Mouse (Mus musculus) midbrain, embryonic 16.5 days (tissue): ENCODE data around the gene Gpatch2l. TPM values are rescaled to one million over a fixed set of nuclear protein-coding genes. Genes with fewer than 3 reads are reported as not detected.

ENCODE experiments used
- ATAC-seq: fragments of 200-750 bp; cut with Nextera tagmentation; 2 replicates; pipeline ENCODE4 v1.8.0; 2017; ENCODE audit warnings: moderate TSS enrichment
- H3K27ac ChIP-seq: fragments of 300-500 bp; sonication (generic); 2 replicates; pipeline ENCODE4 v1.5.1; 2014; ENCODE audit warnings: mild to moderate bottlenecking, low read length, mixed read lengths
- H3K27me3 ChIP-seq: fragments of 300-500 bp; sonication (generic); 2 replicates; pipeline ENCODE4 v1.6.1; 2014; ENCODE audit warnings: low read depth, low read length, mixed read lengths; ENCODE audit not compliant: control insufficient read depth, insufficient read depth
- H3K36me3 ChIP-seq: fragments of 300-500 bp; sonication (generic); 2 replicates; pipeline ENCODE4 v1.6.1; 2014; ENCODE audit warnings: mild to moderate bottlenecking, low read length, moderate library complexity, mixed read lengths; ENCODE audit not compliant: control insufficient read depth, insufficient read depth
- H3K4me1 ChIP-seq: fragments of 300-500 bp; sonication (generic); 2 replicates; pipeline ENCODE4 v1.6.1; 2014; ENCODE audit warnings: mild to moderate bottlenecking, low read length, mixed read lengths; ENCODE audit not compliant: control insufficient read depth, insufficient read depth
- H3K4me2 ChIP-seq: fragments of 300-500 bp; sonication (generic); 2 replicates; pipeline ENCODE4 v1.6.1; 2014; ENCODE audit warnings: mild to moderate bottlenecking, low read length, mixed read lengths
- H3K4me3 ChIP-seq: fragments of 300-500 bp; sonication (generic); 2 replicates; pipeline ENCODE4 v1.5.1; 2014; ENCODE audit warnings: low read depth, mild to moderate bottlenecking, low read length, moderate library complexity, mixed read lengths
- H3K9ac ChIP-seq: fragments of 300-500 bp; sonication (generic); 2 replicates; pipeline ENCODE4 v1.6.1; 2014; ENCODE audit warnings: low read depth, low read length, mixed read lengths
- H3K9me3 ChIP-seq: fragments of 300-500 bp; sonication (generic); replicated peaks from 2 replicates; pipeline ENCODE4 v1.6.1; 2014; ENCODE audit warnings: mild to moderate bottlenecking, low read length, mixed read lengths; ENCODE audit not compliant: control insufficient read depth, poor library complexity, severe bottlenecking
- WGBS: fragments of 180-500 bp; shearing (Covaris S2); extraction: QIAGEN DNeasy Blood & Tissue Kit; methylation state at CpG from one replicate; pipeline ENCODE4 v1.1.7; 2014; 5-methylcytosine and 5-hydroxymethylcytosine counted together
- polyA plus RNA-seq: library from polyadenylated mRNA; unstranded; fragments of >200 nt; fragmentation: Nextera tagmentation; extraction: Ambion mirVana; gene quantifications from 2 replicates; pipeline ENCODE4 v1.2.1, GENCODE M21; 2015

Gpatch2l gene
- 30.3 and 34.9 TPM in 2 replicates for polyA plus RNA-seq

- peak within 1 kb of the TSS; percentile 99 for H3K4me2 ChIP-seq
- H3K9me3 ChIP-seq = no peaks in the 10 kb centered on the region
- peaks cover 9% of the 10 kb centered on the region; the same call in 1 of the 2 replicates for H3K36me3 ChIP-seq
- peaks cover 39% of the 10 kb centered on the region for H3K4me1 ChIP-seq
- WGBS = under 1% methylated on average over 54 of the region's 58 CpGs
- peak; percentile 99 for ATAC-seq
- H3K27ac ChIP-seq = peak within 1 kb of the TSS; percentile 86
- peak within 1 kb of the TSS; percentile 84 for H3K4me3 ChIP-seq
- H3K27me3 ChIP-seq = no peaks in the 10 kb centered on the region
- peak within 1 kb of the TSS; percentile 89 for H3K9ac ChIP-seq
These were observed at the start of gene Gpatch2l for GRCm38 (mm10) chr12:86241604-86242536. Gene Gpatch2l (plus strand): TSS chr12:86241858.

GRCm38 (mm10) chr12:86192036-86192449 lies 49.6 kb upstream of the Gpatch2l start:
- Histone ChIP-seq H3K4me2 (peak overlapping the region; percentile 21; the same call in 1 of the 2 replicates), H3K4me1 (peaks cover 7% of the 10 kb centered on the region; the same call in 1 of the 2 replicates), H3K9me3 (no peaks in the 10 kb centered on the region), H3K27me3 (no peaks in the 10 kb centered on the region), H3K27ac (no peak overlapping the region), H3K36me3 (no peaks in the 10 kb centered on the region), H3K9ac (0 out of 2 replicates have a peak overlapping the region, but pooled peaks have one; percentile 10), H3K4me3 (no peak overlapping the region)
- no peak for ATAC-seq
- WGBS = 27% methylated on average over 15 of the region's 15 CpGs

GRCm38 (mm10) chr12:86196944-86197343 lies 44.7 kb upstream of the Gpatch2l start:
- Histone ChIP-seq H3K4me3 (no peak overlapping the region), H3K4me1 (peaks cover 5% of the 10 kb centered on the region; the same call in 1 of the 2 replicates), H3K9ac (no peak overlapping the region), H3K36me3 (no peaks in the 10 kb centered on the region), H3K9me3 (no peaks in the 10 kb centered on the region), H3K27me3 (no peaks in the 10 kb centered on the region), H3K27ac (no peak overlapping the region), H3K4me2 (no peak overlapping the region)
- ATAC-seq = no peak
- 97% methylated on average over 7 of the region's 7 CpGs for WGBS

- no peaks in the 10 kb centered on the region for H3K9me3 ChIP-seq
- H3K4me2 ChIP-seq = no peak overlapping the region
- H3K36me3 ChIP-seq = no peaks in the 10 kb centered on the region
- H3K4me3 ChIP-seq = no peak overlapping the region
- no peak for ATAC-seq
- H3K4me1 ChIP-seq = 0 out of 2 replicates have a peak, but pooled peaks cover 2% of the 10 kb centered on the region
- WGBS = 78% methylated on average over 8 of the region's 8 CpGs
- no peak overlapping the region for H3K9ac ChIP-seq
- no peaks in the 10 kb centered on the region; the same call in 1 of the 2 replicates for H3K27me3 ChIP-seq
- H3K27ac ChIP-seq = no peak overlapping the region
These were observed 38.1 kb upstream of the Gpatch2l start for GRCm38 (mm10) chr12:86203443-86204057.

- peaks cover 7% of the 10 kb centered on the region; the same call in 1 of the 2 replicates for H3K27me3 ChIP-seq
- peak overlapping the region; percentile 56 for H3K4me2 ChIP-seq
- no peaks in the 10 kb centered on the region for H3K9me3 ChIP-seq
- peak overlapping the region; percentile 23; the same call in 1 of the 2 replicates for H3K4me3 ChIP-seq
- H3K36me3 ChIP-seq = no peaks in the 10 kb centered on the region
- WGBS = under 1% methylated on average over 19 of the region's 19 CpGs
- no peak overlapping the region for H3K27ac ChIP-seq
- peak; percentile 46; the same call in 1 of the 2 replicates for ATAC-seq
- H3K9ac ChIP-seq = peak overlapping the region; percentile 46
- H3K4me1 ChIP-seq = peaks cover 29% of the 10 kb centered on the region
These were observed 30.5 kb upstream of the Gpatch2l start for GRCm38 (mm10) chr12:86211099-86211520.

GRCm38 (mm10) chr12:86212693-86213470 lies 28.8 kb upstream of the Gpatch2l start:
- Histone ChIP-seq H3K27me3 (peaks cover 7% of the 10 kb centered on the region; the same call in 1 of the 2 replicates), H3K4me1 (peaks cover 35% of the 10 kb centered on the region), H3K27ac (0 out of 2 replicates have a peak overlapping the region, but pooled peaks have one; percentile 52), H3K4me2 (no peak overlapping the region), H3K9ac (no peak overlapping the region), H3K9me3 (no peaks in the 10 kb centered on the region), H3K4me3 (no peak overlapping the region), H3K36me3 (no peaks in the 10 kb centered on the region)
- 21% methylated on average over 15 of the region's 15 CpGs for WGBS
- peak; percentile 52 for ATAC-seq

- H3K4me1 ChIP-seq = peaks cover 34% of the 10 kb centered on the region
- H3K9ac ChIP-seq = no peak overlapping the region
- WGBS = 5% methylated on average over 24 of the region's 24 CpGs
- ATAC-seq = no peak
- H3K4me3 ChIP-seq = 0 out of 2 replicates have a peak overlapping the region, but pooled peaks have one; percentile 1
- peak overlapping the region; percentile 31 for H3K4me2 ChIP-seq
- peaks cover 7% of the 10 kb centered on the region; the same call in 1 of the 2 replicates for H3K27me3 ChIP-seq
- no peak overlapping the region for H3K27ac ChIP-seq
- H3K9me3 ChIP-seq = no peaks in the 10 kb centered on the region
- H3K36me3 ChIP-seq = no peaks in the 10 kb centered on the region
These were observed 27.5 kb upstream of the Gpatch2l start for GRCm38 (mm10) chr12:86214201-86214600.
